Mouse (Mus musculus) heart, adult 2 months (tissue): ENCODE measurements around the gene Adamtsl1. TPM values are rescaled to one million over a fixed set of nuclear protein-coding genes. Genes with fewer than 3 reads are reported as not detected.

Experiments
- DNase-seq, 2 experiments: peaks; one replicate each; pipeline ENCODE4 v3.0.0; 2021
- H3K27ac ChIP-seq: fragments of 200-600 bp; 2 replicates; pipeline ENCODE4 v1.8.1; 2022
- H3K27me3 ChIP-seq: fragments of 200-500 bp; 2 replicates; pipeline ENCODE4 v1.6.1; 2012; ENCODE audit warnings: mild to moderate bottlenecking, low read length, inconsistent platforms, mixed read lengths; ENCODE audit not compliant: control insufficient read depth, insufficient read depth
- H3K36me3 ChIP-seq: fragments of 200-500 bp; 2 replicates; pipeline ENCODE4 v1.6.1; 2012; ENCODE audit warnings: low read length, inconsistent platforms; ENCODE audit not compliant: control insufficient read depth, insufficient read depth
- H3K4me1 ChIP-seq: fragments of 200-500 bp; 2 replicates; pipeline ENCODE4 v1.6.1; 2011; ENCODE audit warnings: low read length; ENCODE audit not compliant: control insufficient read depth, insufficient read depth
- H3K4me3 ChIP-seq: fragments of 200-600 bp; 2 replicates; pipeline ENCODE4 v1.8.1; 2022
- H3K79me2 ChIP-seq: fragments of 200-500 bp; replicated peaks from 2 replicates; pipeline ENCODE4 v1.6.1; 2012; ENCODE audit warnings: mild to moderate bottlenecking, inconsistent platforms, low read length, moderate library complexity, mixed read lengths; ENCODE audit not compliant: control insufficient read depth, insufficient read depth
- H3K9ac ChIP-seq: fragments of 200-500 bp; 2 replicates; pipeline ENCODE4 v1.6.1; 2012; ENCODE audit warnings: low read depth, mild to moderate bottlenecking, control low read depth, inconsistent platforms, low read length, mixed read lengths
- CTCF ChIP-seq: fragments of 200-600 bp; IDR thresholded peaks from 2 replicates; pipeline ENCODE4 v1.8.1; 2022; ENCODE audit warnings: antibody characterized with exemption, mild to moderate bottlenecking, moderate library complexity
- EP300 ChIP-seq: fragments of 200-500 bp; IDR thresholded peaks from 2 replicates; pipeline ENCODE4 v1.6.1; 2011; ENCODE audit warnings: low read depth, low read length, control low read depth; ENCODE audit not compliant: insufficient read depth
- POLR2A ChIP-seq: fragments of 200-500 bp; IDR thresholded peaks from 2 replicates; pipeline ENCODE4 v1.6.1; 2011; ENCODE audit warnings: mild to moderate bottlenecking, low read depth, low read length, control low read depth; ENCODE audit not compliant: insufficient read depth
- WGBS: fragments of 180-500 bp; shearing (Covaris S2); methylation state at CpG from one replicate; pipeline ENCODE4 v1.1.7; 2018; 5-methylcytosine and 5-hydroxymethylcytosine counted together
- intact Hi-C: fragments of 180-260 bp; cut with DNase I; formaldehyde crosslinking; loops from one replicate; pipeline ENCODE4 v1.15.1; 2025
- polyA plus RNA-seq: library from polyadenylated mRNA; depleted of rRNA; stranded (reverse); fragments of >200 nt; gene quantifications from 2 replicates; pipeline ENCODE4 v1.2.3, GENCODE M21; 2012
- total RNA-seq, 2 experiments: library from RNA; stranded (reverse); gene quantifications; 2 replicates each; pipeline ENCODE4 v1.2.3; 2021

The Adamtsl1 gene
- total and polyA plus RNA-seq, 3 experiments: 2.2 to 3.2 (median 2.4) TPM

GRCm38 (mm10) chr4:86410946-86411345, 897.0 kb downstream of the Adamtsl1 start:
- H3K9ac ChIP-seq: no peak overlapping the region
- H3K27ac ChIP-seq: no peak overlapping the region
- no peaks in the 10 kb centered on the region for H3K27me3 ChIP-seq
- no peak for DNase-seq
- no peak for TF ChIP-seq POLR2A
- no peak for TF ChIP-seq EP300
- no peak for TF ChIP-seq CTCF
- no peak overlapping the region for H3K4me3 ChIP-seq
- 95% methylated on average over 3 of the region's 3 CpGs for WGBS
- no peaks in the 10 kb centered on the region for H3K79me2 ChIP-seq
- intact Hi-C loops: no loop called here
- no peaks in the 10 kb centered on the region for H3K4me1 ChIP-seq
- H3K36me3 ChIP-seq: no peaks in the 10 kb centered on the region

DNA sequence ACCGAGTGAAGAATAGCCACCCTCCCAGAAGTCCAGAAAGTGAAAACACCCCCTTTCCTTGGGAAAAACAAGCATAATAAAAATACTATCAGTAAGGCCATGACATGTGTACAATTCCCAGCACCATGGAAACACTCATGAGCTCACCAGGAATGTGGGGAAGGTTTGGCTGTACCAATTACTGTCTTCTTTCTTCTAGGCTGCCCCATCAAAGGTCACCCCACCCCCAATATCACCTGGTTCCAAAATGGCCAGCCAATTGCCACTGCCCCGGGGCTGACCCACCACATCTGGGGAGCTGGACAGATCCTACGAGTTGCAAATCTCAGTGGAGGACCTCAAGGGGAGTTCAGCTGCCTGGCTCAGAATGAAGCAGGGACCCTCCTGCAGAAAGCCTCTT, 899.4 kb downstream of the Adamtsl1 start:
- Histone ChIP-seq H3K36me3 (no peaks in the 10 kb centered on the region), H3K27me3 (no peaks in the 10 kb centered on the region), H3K27ac (no peak overlapping the region), H3K4me3 (no peak overlapping the region), H3K4me1 (no peaks in the 10 kb centered on the region), H3K9ac (no peak overlapping the region), H3K79me2 (no peaks in the 10 kb centered on the region)
- intact Hi-C loops: no loop called here
- WGBS: 67% methylated on average over 3 of the region's 3 CpGs
- no peak for DNase-seq
- TF ChIP-seq CTCF (no peak), POLR2A (no peak), EP300 (no peak)

DNA sequence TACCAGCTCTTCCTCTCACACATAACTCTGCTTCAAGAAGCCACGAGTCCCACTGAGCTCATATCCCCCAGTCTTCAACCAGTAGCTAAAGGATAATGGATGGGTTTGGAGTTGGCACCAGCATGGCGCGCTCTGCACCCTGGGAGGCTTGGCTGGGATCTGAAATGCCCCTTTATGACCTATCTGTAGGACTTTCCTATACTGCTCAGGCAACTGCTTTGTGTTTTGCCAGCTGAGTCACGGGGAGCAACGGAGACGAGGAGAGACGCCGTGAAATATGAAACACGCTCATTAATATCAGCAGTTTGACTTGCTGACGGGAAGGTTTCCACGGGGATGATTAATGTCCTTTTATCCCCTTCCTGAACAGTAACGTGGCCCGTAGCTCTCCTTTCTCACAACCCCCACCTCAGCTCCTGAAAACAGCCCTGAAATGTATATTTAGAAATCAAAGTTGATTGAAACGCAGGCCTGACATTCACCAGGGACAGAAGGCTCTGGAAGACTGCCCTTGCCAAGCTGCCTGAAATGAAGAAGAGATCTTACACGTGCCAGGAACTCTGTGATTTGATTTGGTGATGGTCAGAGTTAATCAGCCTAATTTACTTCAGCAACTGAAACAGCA, 902.5 kb downstream of the Adamtsl1 start:
- H3K9ac ChIP-seq: no peak overlapping the region
- H3K79me2 ChIP-seq: no peaks in the 10 kb centered on the region
- no peak overlapping the region for H3K27ac ChIP-seq
- no peak overlapping the region for H3K4me3 ChIP-seq
- intact Hi-C loops: no loop called here
- no peaks in the 10 kb centered on the region for H3K27me3 ChIP-seq
- H3K4me1 ChIP-seq: no peaks in the 10 kb centered on the region
- TF ChIP-seq CTCF: no peak
- no peak for TF ChIP-seq POLR2A
- no peak for TF ChIP-seq EP300
- WGBS: 58% methylated on average over 15 of the region's 15 CpGs
- no peaks in the 10 kb centered on the region for H3K36me3 ChIP-seq
- DNase-seq: no peak

GRCm38 (mm10) chr4:86422586-86422985, 908.6 kb downstream of the Adamtsl1 start:
- Histone ChIP-seq H3K79me2 (no peaks in the 10 kb centered on the region), H3K4me3 (no peak overlapping the region), H3K27me3 (no peaks in the 10 kb centered on the region), H3K9ac (no peak overlapping the region), H3K36me3 (no peaks in the 10 kb centered on the region), H3K27ac (no peak overlapping the region), H3K4me1 (no peaks in the 10 kb centered on the region)
- intact Hi-C loops: no loop called here
- no peak for DNase-seq
- WGBS: 85% methylated on average over 6 of the region's 6 CpGs
- TF ChIP-seq CTCF (no peak), EP300 (no peak), POLR2A (no peak)

DNA sequence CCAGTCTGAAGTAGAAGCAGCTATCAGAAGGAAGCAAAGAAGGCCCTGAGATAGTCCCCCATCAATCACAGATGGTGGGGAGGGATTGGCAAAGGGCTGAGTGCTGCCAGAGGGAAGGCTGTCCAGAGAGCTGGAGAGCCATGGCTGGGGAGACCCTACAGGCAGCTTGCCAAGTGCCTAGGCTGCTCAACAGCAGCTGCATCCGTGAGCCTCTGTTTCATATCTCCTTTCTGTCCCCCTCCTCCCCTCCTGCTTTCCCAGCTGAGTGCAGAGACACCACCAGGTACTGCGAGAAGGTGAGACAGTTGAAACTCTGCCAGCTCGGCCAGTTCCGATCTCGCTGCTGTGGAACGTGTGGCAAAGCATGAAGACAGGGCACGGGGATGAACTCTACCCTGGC, 911.6 kb downstream of the Adamtsl1 start:
- H3K4me1 ChIP-seq: no peaks in the 10 kb centered on the region
- no peaks in the 10 kb centered on the region for H3K79me2 ChIP-seq
- WGBS: 49% methylated on average over 7 of the region's 7 CpGs
- no peaks in the 10 kb centered on the region for H3K27me3 ChIP-seq
- DNase-seq: no peak
- no peak overlapping the region for H3K9ac ChIP-seq
- intact Hi-C loops: no loop called here
- no peak for TF ChIP-seq POLR2A
- no peak for TF ChIP-seq CTCF
- no peak for TF ChIP-seq EP300
- no peaks in the 10 kb centered on the region for H3K36me3 ChIP-seq
- H3K27ac ChIP-seq: no peak overlapping the region
- no peak overlapping the region for H3K4me3 ChIP-seq

DNA sequence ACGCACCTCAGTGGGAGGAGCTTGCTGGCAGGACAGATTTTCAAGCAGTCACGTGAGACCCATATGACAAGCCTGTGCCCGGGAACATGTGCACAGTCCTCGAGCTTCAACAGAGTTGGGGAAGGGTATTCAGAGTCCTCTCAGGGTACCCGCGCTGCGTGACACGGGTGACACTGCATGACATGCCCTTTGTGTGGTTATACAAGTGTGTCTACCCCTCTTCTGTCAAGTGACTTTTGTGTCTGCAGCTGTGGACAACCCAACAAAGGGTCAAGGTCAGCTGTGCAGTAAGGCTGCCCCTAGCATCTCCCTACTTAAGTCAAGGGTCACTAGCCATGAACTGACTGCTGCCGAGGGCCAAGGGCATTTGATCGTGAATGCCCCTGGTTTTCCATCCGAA, 912.6 kb downstream of the Adamtsl1 start:
- Histone ChIP-seq H3K79me2 (no peaks in the 10 kb centered on the region), H3K36me3 (no peaks in the 10 kb centered on the region), H3K9ac (no peak overlapping the region), H3K27me3 (no peaks in the 10 kb centered on the region), H3K27ac (no peak overlapping the region), H3K4me3 (no peak overlapping the region), H3K4me1 (no peaks in the 10 kb centered on the region)
- 92% methylated on average over 11 of the region's 11 CpGs for WGBS
- DNase-seq: no peak
- no peak for TF ChIP-seq EP300
- no peak for TF ChIP-seq POLR2A
- no peak for TF ChIP-seq CTCF
- intact Hi-C loops: no loop called here
